Comparison of ENCODE assay signal across 23 mouse cellular contexts in the genomic region with DNA sequence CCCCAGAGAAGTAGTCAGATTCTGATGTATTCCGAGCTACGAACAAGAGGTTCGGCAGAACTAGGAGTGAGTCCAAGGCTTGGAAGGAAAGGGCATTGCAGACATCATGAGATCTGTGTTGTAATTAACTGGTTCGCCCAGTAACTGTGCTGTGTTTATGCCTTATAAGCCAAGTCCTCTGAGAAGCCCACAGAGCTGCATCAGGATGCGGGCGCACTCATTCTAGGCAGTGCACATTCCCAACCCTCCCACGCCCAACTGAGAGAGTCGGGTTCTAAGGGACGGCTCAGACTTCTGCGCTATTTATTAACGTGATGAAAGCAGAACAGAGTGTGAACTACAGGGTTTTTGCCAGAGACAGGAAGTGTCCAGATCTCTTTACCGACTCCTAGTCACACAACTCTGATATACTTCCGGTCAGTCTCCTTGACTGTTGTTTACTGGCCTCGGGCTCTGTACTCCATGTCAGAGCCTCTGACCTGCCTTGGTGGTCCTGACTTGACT. TPM values are rescaled to one million over a fixed set of nuclear protein-coding genes. Genes with fewer than 3 reads are reported as not detected.
"Had no signal": no experiment of that assay in that cellular context is flagged by ENCODE, and none has a peak within 500 bp of the region (broad histone marks: within the 10 kb centered on the region; RNA-seq: fewer than 3 reads in every experiment).

No protein-coding gene starts in this region.

- H3K4me2 ChIP-seq: limb, embryonic 12.5 days; limb, embryonic 15.5 days; liver, embryonic 12.5 days; liver, embryonic 15.5 days; lung, embryonic 15.5 days; midbrain, embryonic 12.5 days; midbrain, embryonic 15.5 days; neural tube, embryonic 12.5 days; neural tube, embryonic 15.5 days; stomach, embryonic 15.5 days had no signal

- H3K4me1 ChIP-seq: limb, embryonic 12.5 days; limb, embryonic 15.5 days; liver, embryonic 12.5 days; liver, embryonic 15.5 days; lung, embryonic 15.5 days; stomach, embryonic 15.5 days had no signal

- DNase-seq: kidney, adult 18-20 months; kidney, adult 9 months; kidney, postnatal 14 days; kidney, postnatal 4 days; left cerebral cortex, postnatal 4 days; lung, adult 18-20 months; right cerebral cortex, adult 18-20 months; right cerebral cortex, postnatal 14 days; right cerebral cortex, postnatal 4 days; spleen, adult 18-20 months; thymus, postnatal 25 days had no signal

- H3K27me3 ChIP-seq: limb, embryonic 12.5 days; limb, embryonic 15.5 days; liver, embryonic 12.5 days; liver, embryonic 15.5 days; lung, embryonic 15.5 days; midbrain, embryonic 12.5 days; midbrain, embryonic 15.5 days; neural tube, embryonic 12.5 days; neural tube, embryonic 15.5 days; stomach, embryonic 15.5 days had no signal

- H3K9me3 ChIP-seq: limb, embryonic 12.5 days; limb, embryonic 15.5 days; liver, embryonic 12.5 days; liver, embryonic 15.5 days; lung, embryonic 15.5 days; midbrain, embryonic 12.5 days; midbrain, embryonic 15.5 days; neural tube, embryonic 12.5 days; neural tube, embryonic 15.5 days; stomach, embryonic 15.5 days had no signal

- H3K9ac ChIP-seq: limb, embryonic 12.5 days; limb, embryonic 15.5 days; liver, embryonic 12.5 days; liver, embryonic 15.5 days; lung, embryonic 15.5 days; midbrain, embryonic 12.5 days; midbrain, embryonic 15.5 days; neural tube, embryonic 12.5 days; neural tube, embryonic 15.5 days; stomach, embryonic 15.5 days had no signal

- H3K27ac ChIP-seq: limb, embryonic 12.5 days; limb, embryonic 15.5 days; liver, embryonic 12.5 days; liver, embryonic 15.5 days; lung, embryonic 15.5 days; macrophage; midbrain, embryonic 12.5 days; midbrain, embryonic 15.5 days; neural tube, embryonic 12.5 days; neural tube, embryonic 15.5 days; stomach, embryonic 15.5 days had no signal

- ATAC-seq: intestine, embryonic 16.5 days; liver, embryonic 12.5 days; midbrain, embryonic 15.5 days had no signal

- H3K4me3 ChIP-seq: limb, embryonic 12.5 days; limb, embryonic 15.5 days; liver, embryonic 12.5 days; liver, embryonic 15.5 days; lung, embryonic 15.5 days; midbrain, embryonic 12.5 days; midbrain, embryonic 15.5 days; neural tube, embryonic 12.5 days; neural tube, embryonic 15.5 days; stomach, embryonic 15.5 days had no signal

RNA-seq across cellular contexts. Expression of gene Popdc3, which starts 23.3 kb away (rescaled TPM):
- polyA plus RNA-seq: macrophage; midbrain, embryonic 12.5 days had no signal
